Mouse (Mus musculus): ENCODE data around the gene Bcl9l. TPM values are rescaled to one million over a fixed set of nuclear protein-coding genes. Genes with fewer than 3 reads are reported as not detected.
"Not testable (repeated sequence)": the region's sequence is repeated elsewhere in the genome, so short reads cannot be mapped to it uniquely, and the experiment has no call there.

The Bcl9l gene
- polyA plus RNA-seq (2014; fragmentation: Nextera tagmentation; extraction: Ambion mirVana), result 11.6 and 13.5 TPM in 2 replicates

- Histone ChIP-seq H3K9ac (peak within 1 kb of the TSS; percentile 95), H3K27me3 (ENCODE audit: control insufficient read depth, insufficient read depth, low read length) (no peaks in the 10 kb centered on the region), H3K4me1 (replicated peaks; ENCODE audit: control insufficient read depth, insufficient read depth, low read length) (peaks cover 60% of the 10 kb centered on the region), H3K27ac (peak within 1 kb of the TSS; percentile 94), H3K36me3 (replicated peaks; ENCODE audit: control insufficient read depth, insufficient read depth) (no peaks in the 10 kb centered on the region), H3K4me2 (replicated peaks) (peak within 1 kb of the TSS; percentile 96), H3K4me3 (replicated peaks; ENCODE audit: low read length) (peak within 1 kb of the TSS; percentile 72), H3K9me3 (ENCODE audit: control insufficient read depth, low read length) (no peaks in the 10 kb centered on the region)
- ATAC-seq (ENCODE audit: low FRiP score) (peak; percentile 71), DNase-seq (ENCODE audit: low spot score) (peak; percentile 88)
- WGBS, result under 1% methylated on average over 30 of the region's 31 CpGs
These were observed at the start of gene Bcl9l for GRCm38 (mm10) chr9:44482552-44482951. Bcl9l (plus strand) TSS chr9:44482825.

GRCm38 (mm10) chr9:44435747-44436146, 46.9 kb upstream of the Bcl9l start:
- H3K4me2 ChIP-seq (replicated peaks), result no peak overlapping the region
- H3K9ac ChIP-seq, result no peak overlapping the region
- 79% methylated on average over 6 of the region's 6 CpGs for WGBS
- H3K27me3 ChIP-seq (ENCODE audit: control insufficient read depth, insufficient read depth, low read length), result no peaks in the 10 kb centered on the region
- DNase-seq (ENCODE audit: low spot score) (no peak), ATAC-seq (ENCODE audit: low FRiP score) (no peak)
- H3K4me1 ChIP-seq (replicated peaks; ENCODE audit: control insufficient read depth, insufficient read depth, low read length), result no peaks in the 10 kb centered on the region
- no peaks in the 10 kb centered on the region for H3K36me3 ChIP-seq (replicated peaks; ENCODE audit: control insufficient read depth, insufficient read depth)
- H3K9me3 ChIP-seq (ENCODE audit: control insufficient read depth, low read length), result no peaks in the 10 kb centered on the region
- no peak overlapping the region for H3K27ac ChIP-seq
- H3K4me3 ChIP-seq (replicated peaks; ENCODE audit: low read length), result no peak overlapping the region

- H3K27ac ChIP-seq, result no peak within 1 kb of the TSS
- H3K4me1 ChIP-seq (replicated peaks; ENCODE audit: control insufficient read depth, insufficient read depth, low read length), result no peaks in the 10 kb centered on the region
- no peak within 1 kb of the TSS for H3K4me2 ChIP-seq (replicated peaks)
- DNase-seq (ENCODE audit: low spot score) (no peak), ATAC-seq (ENCODE audit: low FRiP score) (no peak)
- H3K9ac ChIP-seq, result no peak within 1 kb of the TSS
- H3K4me3 ChIP-seq (replicated peaks; ENCODE audit: low read length), result no peak within 1 kb of the TSS
- H3K27me3 ChIP-seq (ENCODE audit: control insufficient read depth, insufficient read depth, low read length), result no peaks in the 10 kb centered on the region
- no peaks in the 10 kb centered on the region for H3K36me3 ChIP-seq (replicated peaks; ENCODE audit: control insufficient read depth, insufficient read depth)
- WGBS, result 75% methylated on average over 19 of the region's 19 CpGs
- no peaks in the 10 kb centered on the region for H3K9me3 ChIP-seq (ENCODE audit: control insufficient read depth, low read length)
These were observed 41.7 kb upstream of the Bcl9l start, which contains the start of gene Foxr1 for GRCm38 (mm10) chr9:44440961-44441360. Foxr1 (minus strand) TSS chr9:44441136.

- DNase-seq (ENCODE audit: low spot score); H3K9me3 ChIP-seq (ENCODE audit: control insufficient read depth, low read length); H3K27ac ChIP-seq; H3K27me3 ChIP-seq (ENCODE audit: control insufficient read depth, insufficient read depth, low read length); H3K4me1 ChIP-seq (replicated peaks; ENCODE audit: control insufficient read depth, insufficient read depth, low read length); H3K4me2 ChIP-seq (replicated peaks); ATAC-seq (ENCODE audit: low FRiP score); H3K4me3 ChIP-seq (replicated peaks; ENCODE audit: low read length); H3K9ac ChIP-seq; H3K36me3 ChIP-seq (replicated peaks; ENCODE audit: control insufficient read depth, insufficient read depth): not testable (repeated sequence)
- WGBS, result 87% methylated on average over 7 of the region's 7 CpGs
These were observed 38.1 kb upstream of the Bcl9l start for GRCm38 (mm10) chr9:44444402-44445025.

- Histone ChIP-seq H3K27me3 (ENCODE audit: control insufficient read depth, insufficient read depth, low read length) (peaks cover 5% of the 10 kb centered on the region; the same call in 1 of the 2 replicates), H3K9me3 (ENCODE audit: control insufficient read depth, low read length) (no peaks in the 10 kb centered on the region), H3K27ac (no peak overlapping the region), H3K4me3 (replicated peaks; ENCODE audit: low read length) (no peak overlapping the region), H3K36me3 (replicated peaks; ENCODE audit: control insufficient read depth, insufficient read depth) (no peaks in the 10 kb centered on the region), H3K4me1 (replicated peaks; ENCODE audit: control insufficient read depth, insufficient read depth, low read length) (peaks cover 4% of the 10 kb centered on the region; the same call in 1 of the 2 replicates), H3K9ac (no peak overlapping the region), H3K4me2 (replicated peaks) (no peak overlapping the region)
- ATAC-seq (ENCODE audit: low FRiP score) (no peak), DNase-seq (ENCODE audit: low spot score) (no peak)
These were observed 32.2 kb upstream of the Bcl9l start for GRCm38 (mm10) chr9:44450387-44450786.

- Histone ChIP-seq H3K4me1 (replicated peaks; ENCODE audit: control insufficient read depth, insufficient read depth, low read length) (peaks cover 31% of the 10 kb centered on the region), H3K27me3 (ENCODE audit: control insufficient read depth, insufficient read depth, low read length) (peaks cover 5% of the 10 kb centered on the region; the same call in 1 of the 2 replicates), H3K4me2 (replicated peaks) (no peak overlapping the region), H3K36me3 (replicated peaks; ENCODE audit: control insufficient read depth, insufficient read depth) (no peaks in the 10 kb centered on the region), H3K27ac (no peak overlapping the region), H3K4me3 (replicated peaks; ENCODE audit: low read length) (no peak overlapping the region), H3K9me3 (ENCODE audit: control insufficient read depth, low read length) (no peaks in the 10 kb centered on the region), H3K9ac (no peak overlapping the region)
- DNase-seq (ENCODE audit: low spot score) (peak; percentile 94), ATAC-seq (ENCODE audit: low FRiP score) (peak; percentile 77; the same call in 1 of the 2 replicates)
- WGBS, result 10% methylated on average over 14 of the region's 14 CpGs
These were observed 28.3 kb upstream of the Bcl9l start for GRCm38 (mm10) chr9:44454132-44454890.

GRCm38 (mm10) chr9:44454891-44455220, 27.8 kb upstream of the Bcl9l start, which contains the start of gene Upk2:
Upk2 (minus strand) TSS chr9:44454976.
- H3K4me2 ChIP-seq (replicated peaks), result no peak within 1 kb of the TSS
- ATAC-seq (ENCODE audit: low FRiP score) (no peak), DNase-seq (ENCODE audit: low spot score) (no peak)
- H3K4me1 ChIP-seq (replicated peaks; ENCODE audit: control insufficient read depth, insufficient read depth, low read length), result peaks cover 31% of the 10 kb centered on the region
- no peaks in the 10 kb centered on the region for H3K36me3 ChIP-seq (replicated peaks; ENCODE audit: control insufficient read depth, insufficient read depth)
- WGBS, result 22% methylated on average over 4 of the region's 4 CpGs
- H3K27ac ChIP-seq, result no peak within 1 kb of the TSS
- peaks cover 5% of the 10 kb centered on the region; the same call in 1 of the 2 replicates for H3K27me3 ChIP-seq (ENCODE audit: control insufficient read depth, insufficient read depth, low read length)
- no peak within 1 kb of the TSS for H3K4me3 ChIP-seq (replicated peaks; ENCODE audit: low read length)
- H3K9ac ChIP-seq, result peak within 1 kb of the TSS; percentile 8; the same call in 1 of the 2 replicates
- no peaks in the 10 kb centered on the region for H3K9me3 ChIP-seq (ENCODE audit: control insufficient read depth, low read length)

- WGBS, result 3% methylated on average over 11 of the region's 11 CpGs
- ATAC-seq (ENCODE audit: low FRiP score) (peak; percentile 96), DNase-seq (ENCODE audit: low spot score) (peak; percentile 97)
These were observed 25.4 kb upstream of the Bcl9l start for GRCm38 (mm10) chr9:44457035-44457742.

GRCm38 (mm10) chr9:44461950-44462349, 20.7 kb upstream of the Bcl9l start:
- ATAC-seq (ENCODE audit: low FRiP score) (no peak), DNase-seq (ENCODE audit: low spot score) (no peak)
- 89% methylated on average over 5 of the region's 5 CpGs for WGBS
- no peak overlapping the region for H3K9ac ChIP-seq
- no peaks in the 10 kb centered on the region for H3K36me3 ChIP-seq (replicated peaks; ENCODE audit: control insufficient read depth, insufficient read depth)
- H3K4me2 ChIP-seq (replicated peaks), result no peak overlapping the region
- H3K4me1 ChIP-seq (replicated peaks; ENCODE audit: control insufficient read depth, insufficient read depth, low read length), result peaks cover 12% of the 10 kb centered on the region
- no peak overlapping the region for H3K4me3 ChIP-seq (replicated peaks; ENCODE audit: low read length)
- no peak overlapping the region for H3K27ac ChIP-seq
- H3K27me3 ChIP-seq (ENCODE audit: control insufficient read depth, insufficient read depth, low read length), result no peaks in the 10 kb centered on the region
- no peaks in the 10 kb centered on the region for H3K9me3 ChIP-seq (ENCODE audit: control insufficient read depth, low read length)

More at GRCm38 (mm10) chr9:44457035-44457742, 25.4 kb upstream of the Bcl9l start:
- H3K27ac ChIP-seq, result peak overlapping the region; percentile 92
- no peak overlapping the region for H3K4me3 ChIP-seq (replicated peaks; ENCODE audit: low read length)
- peak overlapping the region; percentile 41 for H3K9ac ChIP-seq
- peaks cover 5% of the 10 kb centered on the region; the same call in 1 of the 2 replicates for H3K27me3 ChIP-seq (ENCODE audit: control insufficient read depth, insufficient read depth, low read length)
- H3K9me3 ChIP-seq (ENCODE audit: control insufficient read depth, low read length), result no peaks in the 10 kb centered on the region
- no peaks in the 10 kb centered on the region for H3K36me3 ChIP-seq (replicated peaks; ENCODE audit: control insufficient read depth, insufficient read depth)
- H3K4me1 ChIP-seq (replicated peaks; ENCODE audit: control insufficient read depth, insufficient read depth, low read length), result peaks cover 31% of the 10 kb centered on the region
- H3K4me2 ChIP-seq (replicated peaks), result peak overlapping the region; percentile 45
